Mouse (Mus musculus): ENCODE results near the gene Rad51ap1. TPM values are rescaled to one million over a fixed set of nuclear protein-coding genes. Genes with fewer than 3 reads are reported as not detected.

Gene Rad51ap1
- polyA plus RNA-seq, 1 experiment from 2014 or later, result 14.2 TPM

DNA sequence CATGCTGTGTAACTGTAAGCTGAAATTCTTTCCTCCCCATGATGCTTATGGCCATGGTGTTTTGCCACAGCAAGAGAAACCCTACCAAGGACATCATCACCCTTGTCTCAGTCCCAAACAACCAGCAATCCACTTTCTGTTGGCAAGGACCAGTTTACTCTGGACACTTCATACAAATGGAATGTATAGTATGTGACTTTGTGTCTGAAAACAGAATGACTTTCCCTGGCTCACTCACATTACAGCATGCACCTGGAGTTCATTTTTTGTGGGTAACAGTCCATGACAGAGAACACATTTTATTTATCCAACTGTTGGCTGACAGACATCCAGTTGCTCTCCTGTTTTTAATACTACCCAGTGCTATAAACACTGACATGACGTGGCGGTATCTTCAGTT is 6.5 kb downstream of the Rad51ap1 start:
- ATAC-seq (replicated peaks), result no peak
- WGBS, result 98% methylated on average over 2 of the region's 2 CpGs

DNA sequence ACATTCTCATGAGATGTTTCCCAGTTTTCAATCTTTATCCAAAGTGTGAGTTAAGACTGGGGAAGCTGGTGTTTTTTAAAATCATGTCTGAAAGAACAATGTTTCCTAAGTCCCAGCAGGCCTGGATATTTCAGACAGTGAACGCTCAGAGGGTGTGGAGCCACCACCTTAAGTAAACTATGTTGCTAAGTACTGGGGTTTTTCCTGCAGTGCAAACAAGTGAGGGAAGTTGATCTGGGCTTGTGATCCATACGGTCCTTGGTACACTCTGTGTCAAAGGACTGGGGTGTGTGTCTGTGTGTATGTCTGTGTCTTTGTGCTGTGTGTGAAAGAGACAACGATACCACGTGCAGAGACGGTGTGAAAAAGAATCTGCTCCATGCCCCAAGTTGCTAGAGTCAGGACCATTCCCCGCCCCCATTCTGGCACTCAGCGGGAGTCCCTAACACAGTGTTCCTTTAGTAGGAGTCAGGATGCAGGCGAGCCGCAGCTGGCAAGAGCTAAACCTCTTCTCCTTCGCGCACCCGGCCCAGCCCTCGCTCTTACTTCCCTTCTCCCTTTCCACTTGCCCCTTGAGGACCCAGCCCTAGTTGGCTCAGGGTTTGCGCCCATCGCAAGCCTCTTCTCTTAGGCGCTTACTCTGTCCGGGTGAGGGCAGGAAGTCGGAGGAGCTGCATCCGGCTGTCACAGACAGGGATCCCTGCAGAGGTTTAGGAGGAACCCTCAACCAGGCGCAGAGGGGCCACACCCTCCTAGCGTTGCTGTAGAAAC is 18.1 kb downstream of the Rad51ap1 start, which contains the start of gene Dyrk4:
TSS of gene Dyrk4 (minus strand) at position 729 of the 771 bp plus-strand sequence.
- no peak within 1 kb of the TSS for H3K9ac ChIP-seq
- H3K4me3 ChIP-seq, result 0 out of 2 replicates have a peak within 1 kb of the TSS, but pooled peaks have one; percentile 9
- no peaks in the 10 kb centered on the region for H3K27me3 ChIP-seq (replicated peaks)
- ATAC-seq (replicated peaks), result no peak
- no peaks in the 10 kb centered on the region for H3K4me1 ChIP-seq
- H3K4me2 ChIP-seq, result peak within 1 kb of the TSS; percentile 32
- no peaks in the 10 kb centered on the region for H3K9me3 ChIP-seq
- 5% methylated on average over 21 of the region's 21 CpGs for WGBS
- no peak within 1 kb of the TSS for H3K27ac ChIP-seq
- H3K36me3 ChIP-seq (replicated peaks), result no peaks in the 10 kb centered on the region

More for the DNA sequence above, 6.5 kb downstream of the Rad51ap1 start:
- H3K9ac ChIP-seq, result no peak overlapping the region
- no peaks in the 10 kb centered on the region for H3K36me3 ChIP-seq (replicated peaks)
- 0 out of 2 replicates have a peak, but pooled peaks cover under 1% of the 10 kb centered on the region for H3K4me1 ChIP-seq
- no peaks in the 10 kb centered on the region for H3K9me3 ChIP-seq
- H3K27me3 ChIP-seq (replicated peaks), result no peaks in the 10 kb centered on the region
- H3K4me2 ChIP-seq, result no peak overlapping the region
- no peak overlapping the region for H3K27ac ChIP-seq
- H3K4me3 ChIP-seq, result no peak overlapping the region

DNA sequence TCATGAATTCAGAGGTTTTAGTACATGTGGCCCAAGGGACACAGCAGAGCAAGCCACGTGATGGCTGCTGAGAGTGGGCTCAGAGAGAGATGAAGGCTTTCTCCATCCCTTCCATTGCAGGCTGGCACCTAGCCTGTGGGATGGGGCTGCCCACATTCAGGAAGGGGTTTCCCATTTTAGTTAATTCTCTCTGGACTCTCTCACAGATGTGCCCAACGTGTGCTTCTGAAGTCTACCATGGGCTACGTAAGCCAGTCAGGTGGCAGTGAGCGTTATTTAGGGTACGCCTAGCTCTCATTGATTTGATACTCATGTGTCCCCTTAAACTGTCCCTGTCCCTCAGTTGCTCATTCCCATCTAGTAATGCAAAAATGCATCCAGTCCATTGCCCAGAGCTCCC is 24.5 kb downstream of the Rad51ap1 start:
- Histone ChIP-seq H3K27ac (no peak overlapping the region), H3K9me3 (no peaks in the 10 kb centered on the region), H3K27me3 (replicated peaks) (no peaks in the 10 kb centered on the region), H3K4me1 (no peaks in the 10 kb centered on the region), H3K4me3 (no peak overlapping the region), H3K36me3 (replicated peaks) (no peaks in the 10 kb centered on the region), H3K4me2 (no peak overlapping the region), H3K9ac (no peak overlapping the region)
- WGBS, result 84% methylated on average over 5 of the region's 5 CpGs
- ATAC-seq (replicated peaks), result no peak

DNA sequence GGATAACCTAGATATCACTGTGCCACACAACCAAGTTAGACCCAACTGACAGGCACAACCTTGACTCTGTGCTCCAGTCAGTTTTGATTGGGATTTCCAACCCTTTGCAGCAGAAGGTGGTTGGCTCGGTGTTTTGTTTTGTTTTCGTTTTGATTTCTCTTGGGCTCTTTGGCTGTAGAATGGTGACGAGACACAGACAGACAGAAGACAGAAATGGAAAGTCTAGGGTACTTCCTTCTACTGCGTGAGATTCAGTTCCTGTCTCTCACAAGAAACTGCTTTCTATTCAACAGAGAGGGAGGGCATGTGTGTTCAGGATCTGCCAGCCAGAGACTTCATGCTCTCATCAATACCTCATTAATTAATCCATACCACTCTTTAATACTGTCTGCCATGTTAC is 28.7 kb downstream of the Rad51ap1 start:
- Histone ChIP-seq H3K27ac (no peak overlapping the region), H3K27me3 (replicated peaks) (no peaks in the 10 kb centered on the region), H3K9ac (no peak overlapping the region), H3K4me2 (no peak overlapping the region), H3K4me3 (no peak overlapping the region), H3K4me1 (no peaks in the 10 kb centered on the region), H3K36me3 (replicated peaks) (no peaks in the 10 kb centered on the region), H3K9me3 (no peaks in the 10 kb centered on the region)
- no peak for ATAC-seq (replicated peaks)
- WGBS, result 87% methylated on average over 4 of the region's 4 CpGs

DNA sequence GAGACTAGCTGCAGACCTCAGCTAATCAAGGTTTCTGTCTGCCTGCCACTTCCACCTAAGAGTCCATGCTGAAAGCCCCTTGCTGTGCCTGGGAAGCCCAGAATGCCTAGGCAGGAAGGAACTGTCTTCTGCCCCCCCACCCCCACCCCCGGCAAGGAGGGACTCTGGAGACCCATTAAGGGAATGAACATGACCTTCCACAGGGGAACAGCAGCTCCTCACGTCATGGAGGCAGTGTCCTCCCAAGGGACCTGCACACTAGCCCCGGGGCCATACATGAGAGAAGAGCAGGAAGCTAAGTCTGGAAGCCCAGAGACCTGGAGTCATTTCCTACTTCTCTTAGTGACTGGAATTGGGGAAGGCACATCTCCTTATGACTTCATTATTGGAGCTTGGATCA is 31.5 kb downstream of the Rad51ap1 start:
- 73% methylated on average over 3 of the region's 3 CpGs for WGBS
- H3K9ac ChIP-seq, result no peak overlapping the region

DNA sequence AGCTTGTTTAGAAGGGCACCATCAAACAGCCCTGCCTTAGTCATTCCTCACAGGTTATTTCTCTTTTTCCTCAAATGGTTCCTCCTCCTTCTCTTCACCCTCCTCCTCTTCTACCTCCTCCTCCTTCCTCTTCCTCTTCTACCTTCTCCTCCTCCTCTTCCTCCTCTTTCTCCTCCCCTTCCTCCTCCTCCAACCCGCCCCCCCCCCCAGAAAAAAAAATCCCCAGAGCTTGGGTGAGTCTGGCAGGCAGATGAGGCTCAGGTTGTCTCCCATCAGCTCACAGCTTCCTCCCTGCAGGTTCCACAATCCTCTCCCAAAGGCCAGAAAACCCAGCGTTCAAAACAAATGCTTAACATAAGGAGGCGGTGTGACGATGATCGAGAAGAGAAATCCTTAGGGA is 32.0 kb downstream of the Rad51ap1 start:
- no peak overlapping the region for H3K27ac ChIP-seq
- 75% methylated on average over 4 of the region's 5 CpGs for WGBS
- H3K4me3 ChIP-seq, result no peak overlapping the region
- ATAC-seq (replicated peaks), result no peak
- no peak overlapping the region for H3K4me2 ChIP-seq
- no peaks in the 10 kb centered on the region for H3K36me3 ChIP-seq (replicated peaks)
- H3K9ac ChIP-seq, result no peak overlapping the region
- H3K4me1 ChIP-seq, result no peaks in the 10 kb centered on the region
- H3K9me3 ChIP-seq, result no peaks in the 10 kb centered on the region
- H3K27me3 ChIP-seq (replicated peaks), result no peaks in the 10 kb centered on the region

More for the DNA sequence above, 31.5 kb downstream of the Rad51ap1 start:
- Histone ChIP-seq H3K4me1 (no peaks in the 10 kb centered on the region), H3K4me2 (no peak overlapping the region), H3K27ac (no peak overlapping the region), H3K36me3 (replicated peaks) (no peaks in the 10 kb centered on the region), H3K4me3 (no peak overlapping the region), H3K9me3 (no peaks in the 10 kb centered on the region), H3K27me3 (replicated peaks) (no peaks in the 10 kb centered on the region)
- ATAC-seq (replicated peaks), result no peak

DNA sequence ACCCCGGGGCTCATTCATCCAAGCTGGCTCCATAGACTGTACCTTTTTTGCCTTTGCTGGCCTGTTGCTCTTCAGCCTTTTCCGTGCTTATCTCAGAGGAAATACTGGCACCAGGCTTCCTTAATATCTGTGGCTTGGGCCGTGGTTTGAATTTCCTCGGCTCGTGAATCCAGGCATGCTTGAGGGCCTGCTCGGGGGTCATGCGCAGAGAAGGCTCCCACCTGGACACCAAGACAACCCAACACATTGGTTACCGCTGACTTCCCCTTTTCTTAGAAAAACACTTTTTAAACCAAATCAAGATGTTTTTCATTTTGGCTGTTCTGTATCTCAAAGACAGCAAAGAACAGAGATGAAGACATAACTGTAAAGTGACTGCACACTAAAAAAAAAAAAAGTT is 62.3 kb downstream of the Rad51ap1 start:
- H3K4me3 ChIP-seq, result no peak overlapping the region
- H3K4me2 ChIP-seq, result no peak overlapping the region
- ATAC-seq (replicated peaks), result no peak
- no peak overlapping the region for H3K9ac ChIP-seq
- H3K27me3 ChIP-seq (replicated peaks), result no peaks in the 10 kb centered on the region
- H3K9me3 ChIP-seq, result no peaks in the 10 kb centered on the region
- H3K4me1 ChIP-seq, result no peaks in the 10 kb centered on the region
- H3K27ac ChIP-seq, result no peak overlapping the region
- H3K36me3 ChIP-seq (replicated peaks), result no peaks in the 10 kb centered on the region
- 91% methylated on average over 8 of the region's 8 CpGs for WGBS

Other genes starting within 250 kb of the Rad51ap1 start
- 17.8 and 20.4 TPM in 2 replicates for gene Kcna6, start 198.9 kb downstream of the Rad51ap1 start, polyA plus RNA-seq (2015; fragmentation: Nextera tagmentation; extraction: Ambion mirVana)
- 171 and 174 TPM in 2 replicates for gene Ndufa9, start 90.5 kb downstream of the Rad51ap1 start, polyA plus RNA-seq (2015; fragmentation: Nextera tagmentation; extraction: Ambion mirVana)
- 0.10 and 0.26 TPM in 2 replicates for gene Akap3, start 86.5 kb downstream of the Rad51ap1 start, polyA plus RNA-seq (2015; fragmentation: Nextera tagmentation; extraction: Ambion mirVana)
- gene Dyrk4, start 17.7 kb downstream of the Rad51ap1 start, polyA plus RNA-seq (2015; fragmentation: Nextera tagmentation; extraction: Ambion mirVana), result not detected in 2 replicates
- 29.2 and 30.5 TPM in 2 replicates for gene D6Wsu163e, start 375 bp upstream of the Rad51ap1 start, polyA plus RNA-seq (2015; fragmentation: Nextera tagmentation; extraction: Ambion mirVana)
- gene Fgf6, start 76.0 kb upstream of the Rad51ap1 start, polyA plus RNA-seq (2015; fragmentation: Nextera tagmentation; extraction: Ambion mirVana), result not detected in 2 replicates
- gene Fgf23, start 133.3 kb upstream of the Rad51ap1 start, polyA plus RNA-seq (2015; fragmentation: Nextera tagmentation; extraction: Ambion mirVana), result 0.27 and 0.33 TPM in 2 replicates
- gene Tigar, start 170.0 kb upstream of the Rad51ap1 start, polyA plus RNA-seq (2015; fragmentation: Nextera tagmentation; extraction: Ambion mirVana), result 6.5 and 7.1 TPM in 2 replicates
- 320 and 370 TPM in 2 replicates for gene Ccnd2, start 212.6 kb upstream of the Rad51ap1 start, polyA plus RNA-seq (2015; fragmentation: Nextera tagmentation; extraction: Ambion mirVana)

All from midbrain, embryonic 15.5 days (tissue).